Mouse (Mus musculus): ENCODE results near the gene Stat5b.

DNA sequence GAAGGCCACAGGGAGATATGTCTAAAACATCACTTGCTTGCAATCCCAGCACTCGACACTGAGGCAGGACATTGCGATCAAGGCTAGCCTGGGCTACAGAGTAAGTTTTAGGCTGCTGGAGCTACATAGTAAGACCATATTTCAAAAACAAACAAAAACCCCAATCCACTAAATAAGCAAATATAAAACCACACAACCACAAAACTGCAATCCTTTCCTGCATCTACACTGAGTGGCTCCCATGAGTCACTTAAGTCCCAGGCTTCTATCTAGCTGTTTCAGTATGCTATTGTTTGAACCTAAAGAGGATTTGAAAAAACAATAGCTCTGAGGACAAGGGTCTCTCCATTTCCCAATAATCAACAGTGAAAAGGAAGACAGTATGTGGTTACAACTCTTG is 55.1 kb downstream of the Stat5b start:
- TF ChIP-seq CTCF (IDR thresholded peaks at IDR 0.05) (no peak), EP300 (IDR thresholded peaks at IDR 0.05) (no peak)
